Mouse (Mus musculus) embryonic stem cell, embryonic (primary cell): ENCODE measurements at regions not wholly inside any gene's neighbourhood (a gene's known extent, or its start where the extent isn't known, plus 50 kb on each side); places are given as distances from the start of the nearest gene placed in this dataset.

ENCODE experiments used
- CTCF ChIA-PET, 4 experiments: fragments of 300-600 bp in 2 of 4; fragments of 350-600 bp in 2 of 4; sonication (Branson Sonifier 250); formaldehyde crosslinking; loops; one replicate each; lab custom pipeline; 2022; ENCODE audit warnings: inconsistent platforms in 2 of 4; lab: Charles Lee
- POLR2A ChIA-PET, 4 experiments: fragments of 300-600 bp in 2 of 4; fragments of 350-600 bp in 2 of 4; sonication (Branson Sonifier 250); formaldehyde crosslinking; loops; one replicate each; lab custom pipeline; 2022; ENCODE audit warnings: antibody characterized with exemption in 4 of 4, inconsistent platforms in 1 of 4; lab: Charles Lee

GRCm38 (mm10) chr13:90749741-90750140 lies 155.4 kb downstream of the Atp6ap1l start:
- ChIA-PET CTCF (interaction anchor here in 1 of 4 experiments (0.6 kb wide), 1 partner anchor 290 kb away, joined by 4 read pairs; no protein-coding TSS in a partner anchor), POLR2A (no interaction called here)

GRCm38 (mm10) chr13:90745063-90745462 lies 160.1 kb downstream of the Atp6ap1l start:
- POLR2A ChIA-PET: no interaction called here
- CTCF ChIA-PET: interaction anchor here in 1 of 4 experiments (0.8 kb wide), 1 partner anchor 141 kb away, joined by 3 read pairs; no protein-coding TSS in a partner anchor

- ChIA-PET POLR2A (no interaction called here), CTCF (no interaction called here)
Measured at GRCm38 (mm10) chr13:90742615-90743402, 162.3 kb downstream of the Atp6ap1l start.

GRCm38 (mm10) chr13:90739797-90740196 lies 165.4 kb downstream of the Atp6ap1l start:
- POLR2A ChIA-PET: no interaction called here
- CTCF ChIA-PET: no interaction called here

GRCm38 (mm10) chr13:90738513-90738912 lies 166.6 kb downstream of the Atp6ap1l start:
- POLR2A ChIA-PET: no interaction called here
- CTCF ChIA-PET: no interaction called here

GRCm38 (mm10) chr13:90733265-90733664 lies 171.9 kb downstream of the Atp6ap1l start:
- ChIA-PET CTCF (interaction anchor here in 1 of 4 experiments (0.6 kb wide), 1 partner anchor 205 kb away, joined by 3 read pairs; no protein-coding TSS in a partner anchor), POLR2A (no interaction called here)

GRCm38 (mm10) chr13:90729078-90729477 lies 176.1 kb downstream of the Atp6ap1l start:
- POLR2A ChIA-PET: no interaction called here
- CTCF ChIA-PET: interaction anchor here in 1 of 4 experiments (0.6 kb wide), 1 partner anchor 308 kb away, joined by 4 read pairs; no protein-coding TSS in a partner anchor

- POLR2A ChIA-PET: no interaction called here
- CTCF ChIA-PET: no interaction called here
Measured at GRCm38 (mm10) chr13:90727816-90728215, 177.3 kb downstream of the Atp6ap1l start.

GRCm38 (mm10) chr13:90725053-90725827 lies 179.9 kb downstream of the Atp6ap1l start:
- ChIA-PET CTCF (no interaction called here), POLR2A (no interaction called here)

GRCm38 (mm10) chr13:90724598-90724997 lies 180.6 kb downstream of the Atp6ap1l start:
- ChIA-PET POLR2A (no interaction called here), CTCF (no interaction called here)

- ChIA-PET POLR2A (no interaction called here), CTCF (interaction anchor here in 1 of 4 experiments (0.5 kb wide), 1 partner anchor 944 kb away, joined by 3 read pairs; no protein-coding TSS in a partner anchor)
Measured at GRCm38 (mm10) chr13:90723533-90723898, 181.6 kb downstream of the Atp6ap1l start.

- CTCF ChIA-PET: no interaction called here
Measured at GRCm38 (mm10) chr13:90722599-90723532, 182.3 kb downstream of the Atp6ap1l start.

GRCm38 (mm10) chr13:90684324-90684723 lies 220.8 kb downstream of the Atp6ap1l start:
- CTCF ChIA-PET: no interaction called here
- POLR2A ChIA-PET: no interaction called here

More at GRCm38 (mm10) chr13:90722599-90723532, 182.3 kb downstream of the Atp6ap1l start:
- POLR2A ChIA-PET: interaction anchor here in 1 of 4 experiments (0.7 kb wide), 1 partner anchor 105 kb away, joined by 3 read pairs; no protein-coding TSS in a partner anchor

GRCm38 (mm10) chr13:90679162-90680010 lies 225.8 kb downstream of the Atp6ap1l start:
- ChIA-PET CTCF (no interaction called here), POLR2A (no interaction called here)

GRCm38 (mm10) chr13:90673823-90674222 lies 231.3 kb downstream of the Atp6ap1l start:
- CTCF ChIA-PET: no interaction called here
- POLR2A ChIA-PET: no interaction called here

- POLR2A ChIA-PET: no interaction called here
- CTCF ChIA-PET: no interaction called here
Measured at GRCm38 (mm10) chr13:90673079-90673478, 232.1 kb downstream of the Atp6ap1l start.

- CTCF ChIA-PET: no interaction called here
- POLR2A ChIA-PET: no interaction called here
Measured at GRCm38 (mm10) chr13:90661567-90662141, 243.5 kb downstream of the Atp6ap1l start.

GRCm38 (mm10) chr13:90660950-90661349 lies 244.2 kb downstream of the Atp6ap1l start:
- ChIA-PET CTCF (no interaction called here), POLR2A (no interaction called here)
